8 mouse cellular contexts compared by ENCODE assay signal in the genomic region with DNA sequence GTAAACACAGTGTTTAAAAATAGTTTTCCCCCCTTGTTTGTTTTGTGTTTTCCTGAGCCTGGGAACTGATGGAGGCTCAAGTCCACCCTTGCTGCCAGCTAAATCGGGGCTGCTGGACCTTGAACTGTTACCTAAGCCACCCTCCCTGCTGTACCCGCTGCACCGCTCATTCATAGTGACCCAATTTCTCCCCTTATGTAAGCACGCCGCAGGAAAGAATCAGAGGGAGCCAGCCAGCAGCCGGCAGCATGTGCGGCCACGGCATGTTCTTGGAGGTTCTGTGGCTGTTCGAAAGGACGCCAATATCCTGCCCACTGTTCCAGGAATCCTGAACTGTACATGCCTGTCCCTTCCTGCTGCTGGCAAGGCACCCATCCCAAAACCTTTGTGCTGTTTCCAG. TPM values are rescaled to one million over a fixed set of nuclear protein-coding genes. Genes with fewer than 3 reads are reported as not detected.
A peak's percentile ranks its signal among the peaks of the same experiment; 100 is the strongest.
DNase-seq lines count a peak whose midpoint lies in the region; ATAC-seq lines count a peak whose summit lies in the region.

No protein-coding gene starts in this region.

- H3K9me3 ChIP-seq in limb, embryonic 15.5 days, result no peaks in the 10 kb centered on the region
- H3K9me3 ChIP-seq in limb, embryonic 10.5 days (replicated peaks), result no peaks in the 10 kb centered on the region
- H3K9me3 ChIP-seq in midbrain, embryonic 15.5 days, result no peaks in the 10 kb centered on the region

- no peak for DNase-seq in limb, embryonic 10.5 days (ENCODE audit: low spot score)
- DNase-seq in cerebellum, adult 9-10 months, result peak; percentile 98
- peak; percentile 55 for DNase-seq in gonadal fat pad, adult 2 months (ENCODE audit: low read depth)
- DNase-seq in left cerebral cortex, postnatal 10 days (ENCODE audit: extremely low spot score in 1 of 2, low spot score in 2 of 2), result peak; percentile 50 to 67
- no peak for DNase-seq in spleen, adult 12 weeks (ENCODE audit: low spot score)
- DNase-seq in thymus, postnatal 0 days (ENCODE audit: low spot score), result no peak

- H3K36me3 ChIP-seq in limb, embryonic 15.5 days, result no peaks in the 10 kb centered on the region
- no peaks in the 10 kb centered on the region for H3K36me3 ChIP-seq in limb, embryonic 10.5 days
- H3K36me3 ChIP-seq in midbrain, embryonic 15.5 days (replicated peaks), result no peaks in the 10 kb centered on the region

- intact Hi-C loops in left cerebral cortex, postnatal 10 days (cut with DNase I), result loop anchor here (5.0 kb wide), 1 partner anchor 63 kb away; a partner anchor contains a TSS

- WGBS in limb, embryonic 15.5 days, result 35% methylated on average over 10 of the region's 10 CpGs
- 80% methylated on average over 10 of the region's 10 CpGs for WGBS in limb, embryonic 10.5 days
- WGBS in midbrain, embryonic 15.5 days, result 31% methylated on average over 10 of the region's 10 CpGs

- H3K4me2 ChIP-seq in limb, embryonic 15.5 days, result 0 out of 2 replicates have a peak overlapping the region, but pooled peaks have one; percentile 5
- no peak overlapping the region for H3K4me2 ChIP-seq in midbrain, embryonic 15.5 days

- no peak; the same call in 1 of the 2 replicates for ATAC-seq in limb, embryonic 15.5 days (ENCODE audit: insufficient number of reproducible peaks, low FRiP score, low TSS enrichment, low read depth)
- no peak; the same call in 1 of the 2 replicates for ATAC-seq in midbrain, embryonic 15.5 days (replicated peaks)

- no peaks in the 10 kb centered on the region for H3K27me3 ChIP-seq in limb, embryonic 15.5 days
- H3K27me3 ChIP-seq in limb, embryonic 10.5 days (ENCODE audit: low read depth, poor library complexity, severe bottlenecking), result peaks cover 15% of the 10 kb centered on the region; the same call in 1 of the 2 replicates
- H3K27me3 ChIP-seq in midbrain, embryonic 15.5 days (replicated peaks), result no peaks in the 10 kb centered on the region

- H3K27ac ChIP-seq in limb, embryonic 15.5 days, result no peak overlapping the region
- H3K27ac ChIP-seq in limb, embryonic 10.5 days, result no peak overlapping the region
- H3K27ac ChIP-seq in midbrain, embryonic 15.5 days, result peak overlapping the region; percentile 13; the same call in 1 of the 2 replicates

- no peak overlapping the region for H3K9ac ChIP-seq in limb, embryonic 15.5 days
- H3K9ac ChIP-seq in midbrain, embryonic 15.5 days, result no peak overlapping the region

- H3K4me3 ChIP-seq in limb, embryonic 15.5 days, result no peak overlapping the region
- no peak overlapping the region for H3K4me3 ChIP-seq in limb, embryonic 10.5 days
- no peak overlapping the region for H3K4me3 ChIP-seq in midbrain, embryonic 15.5 days

- H3K4me1 ChIP-seq in limb, embryonic 15.5 days, result peaks cover 22% of the 10 kb centered on the region
- H3K4me1 ChIP-seq in limb, embryonic 10.5 days, result peaks cover 21% of the 10 kb centered on the region
- peaks cover 21% of the 10 kb centered on the region for H3K4me1 ChIP-seq in midbrain, embryonic 15.5 days

RNA-seq across cellular contexts. Expression of a gene that starts 26.3 kb away (rescaled TPM):
- polyA plus RNA-seq in limb, embryonic 15.5 days (2015; fragmentation: Nextera tagmentation; extraction: Ambion mirVana), result 0.61 and 0.91 TPM in 2 replicates
- 0.28 and 0.61 TPM in 2 replicates for polyA plus RNA-seq in limb, embryonic 10.5 days (2016; fragmentation: Nextera tagmentation; extraction: Ambion mirVana)
- 0.01 TPM in 1 of 2 replicates, not detected in the other for polyA plus RNA-seq in gonadal fat pad, adult 2 months (2012; rRNA removed)
- total RNA-seq in left cerebral cortex, postnatal 10 days (2021), result 10 to 100 TPM; 24.3 to 34.0 TPM
- 42.0 and 46.9 TPM in 2 replicates for polyA plus RNA-seq in midbrain, embryonic 15.5 days (2015; fragmentation: Nextera tagmentation; extraction: Ambion mirVana)
- 0.14 and 0.35 TPM in 2 replicates for polyA plus RNA-seq in thymus, postnatal 0 days (2015; fragmentation: Nextera tagmentation; extraction: Ambion mirVana)

Comparison
In these comparisons a context has a peak if more than half of its experiments do, and no peak if none do; other contexts are left out.
1. DNase-seq: peak in cerebellum, adult 9-10 months (single experiment), gonadal fat pad, adult 2 months (single experiment) and left cerebral cortex, postnatal 10 days (2 of 2); none in limb, embryonic 10.5 days (single experiment), spleen, adult 12 weeks (single experiment) and thymus, postnatal 0 days (single experiment).
2. RNA of a gene that starts 26.3 kb away (polyA plus RNA-seq): 42.0 to 46.9 TPM in midbrain, embryonic 15.5 days; 0.61 to 0.91 TPM in limb, embryonic 15.5 days, 0.28 to 0.61 TPM in limb, embryonic 10.5 days, 0.14 to 0.35 TPM in thymus, postnatal 0 days and 0.01 TPM in gonadal fat pad, adult 2 months; every median in the first group is over 10 times any median in the second.